Mouse (Mus musculus): ENCODE results near the gene Canx.

DNA sequence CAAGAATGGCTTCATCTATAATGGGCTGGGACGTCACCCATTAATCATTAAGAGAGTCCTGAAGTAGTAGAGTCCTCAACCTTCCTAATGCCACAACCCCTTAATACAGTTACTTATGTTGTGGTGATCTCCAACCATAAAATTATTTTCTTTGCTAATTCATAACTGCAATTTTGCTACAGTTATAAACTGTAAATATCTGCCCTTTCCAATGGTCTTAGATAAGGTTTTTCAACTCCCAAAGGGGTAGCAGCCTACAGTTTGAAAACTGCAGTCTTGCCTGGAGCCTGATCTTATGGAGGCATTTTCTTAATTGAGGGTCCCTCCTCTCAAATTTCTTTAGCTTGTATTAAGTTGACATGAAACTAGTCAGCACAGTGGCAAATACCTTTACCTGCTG is 3.9 kb upstream of the Canx start:
- TF ChIP-seq POLR2A (IDR thresholded peaks at IDR 0.05; ENCODE audit: low read depth, low read length) (no peak), CTCF (conservative IDR thresholded peaks at IDR 0.05; ENCODE audit: insufficient read depth, insufficient read length, low read depth, low read length) (no peak)

Data from kidney, adult 2 months (tissue).